Mouse (Mus musculus): ENCODE data around the gene Abraxas1. TPM values are rescaled to one million over a fixed set of nuclear protein-coding genes. Genes with fewer than 3 reads are reported as not detected.

Abraxas1 gene
- 31.5 and 33.8 TPM in 2 replicates for polyA plus RNA-seq (2014; fragmentation: Nextera tagmentation; extraction: Ambion mirVana)

DNA sequence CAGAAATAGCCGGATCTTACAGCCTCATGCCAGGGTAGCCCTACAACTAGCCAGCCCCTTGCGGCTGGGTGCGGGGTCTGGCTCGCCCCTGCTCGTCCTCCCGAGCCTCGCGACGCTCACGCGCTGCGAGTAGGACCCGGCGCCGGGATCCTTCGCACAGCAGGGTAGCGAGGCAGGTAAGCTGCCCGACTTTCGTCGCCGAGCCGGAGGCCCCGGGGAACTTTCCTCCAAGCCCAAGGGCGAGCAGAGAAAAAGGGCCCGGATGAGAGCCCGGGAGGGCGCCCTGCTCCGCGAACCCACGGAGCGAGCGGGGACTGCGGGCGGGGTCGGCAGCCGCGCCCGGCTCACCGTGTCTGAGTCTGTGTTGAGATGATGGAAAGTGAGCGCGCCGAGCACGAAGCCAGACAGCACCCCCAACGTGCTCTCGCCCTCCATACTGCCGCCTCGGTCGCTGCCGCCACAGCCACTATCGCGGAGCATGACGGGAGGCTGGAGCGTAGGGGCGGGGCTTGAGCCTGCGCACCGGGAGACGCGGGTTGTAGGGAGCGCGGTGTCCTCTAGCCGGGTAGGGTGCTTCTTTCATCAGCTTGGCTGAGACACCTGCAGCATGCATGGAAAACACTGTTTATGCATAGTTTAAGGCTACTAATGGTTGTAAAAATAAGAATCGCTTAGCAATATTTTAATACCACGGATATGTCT, at the start of gene Abraxas1:
Gene Abraxas1 (minus strand): TSS at position 483 of the 702 bp plus-strand sequence.
- H3K27me3 ChIP-seq (ENCODE audit: control insufficient read depth, insufficient read depth, low read length), result no peaks in the 10 kb centered on the region
- H3K27ac ChIP-seq (ENCODE audit: low read depth, low read length), result peak within 1 kb of the TSS; percentile 73
- no peaks in the 10 kb centered on the region for H3K9me3 ChIP-seq (ENCODE audit: control insufficient read depth, low read length)
- H3K4me3 ChIP-seq (ENCODE audit: low read length), result peak within 1 kb of the TSS; percentile 88
- peak; percentile 96 for ATAC-seq (ENCODE audit: low FRiP score, low TSS enrichment)
- under 1% methylated on average over 63 of the region's 63 CpGs for WGBS
- peak within 1 kb of the TSS; percentile 95 for H3K9ac ChIP-seq (ENCODE audit: low read depth, low read length)
- H3K36me3 ChIP-seq (ENCODE audit: control insufficient read depth, insufficient read depth, low read length), result peaks cover 3% of the 10 kb centered on the region; the same call in 1 of the 2 replicates
- peak within 1 kb of the TSS; percentile 67 for H3K4me2 ChIP-seq (replicated peaks; ENCODE audit: low read depth, low read length)
- H3K4me1 ChIP-seq (ENCODE audit: control insufficient read depth, insufficient read depth, low read length), result no peaks in the 10 kb centered on the region

DNA sequence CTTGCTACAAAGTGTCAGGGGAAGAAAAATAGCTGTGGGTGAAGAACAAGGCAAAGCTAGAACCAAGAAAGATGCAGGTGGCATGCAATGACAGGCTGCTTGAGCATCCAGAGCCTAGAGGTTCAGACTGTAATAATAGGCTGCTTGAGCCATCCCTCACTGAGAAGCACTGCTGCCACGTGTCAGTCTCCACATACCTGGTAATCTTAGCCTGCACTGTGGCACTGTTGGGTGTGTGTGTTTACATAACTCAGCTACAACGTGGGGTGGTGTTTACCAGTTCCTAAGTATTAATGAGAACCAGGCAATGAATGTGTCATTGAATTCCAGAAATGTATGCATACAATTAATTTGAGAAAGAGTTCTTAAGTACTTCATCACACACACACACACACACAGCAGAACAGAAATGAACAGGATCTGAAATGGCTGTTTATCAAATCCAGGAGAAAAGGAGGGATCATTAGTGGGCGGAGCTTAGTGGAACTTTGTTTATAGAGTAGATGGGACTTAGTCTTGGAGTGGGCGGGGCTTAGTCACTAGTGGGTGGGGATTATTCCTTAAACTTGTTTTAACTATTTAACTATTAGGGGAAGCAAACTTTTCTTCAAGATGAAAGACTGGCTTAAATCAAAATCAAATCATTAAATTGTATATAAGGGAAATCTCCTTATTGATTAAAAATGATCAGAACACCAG, 48.6 kb upstream of the Abraxas1 start:
- no peaks in the 10 kb centered on the region for H3K4me1 ChIP-seq (ENCODE audit: control insufficient read depth, insufficient read depth, low read length)
- H3K27me3 ChIP-seq (ENCODE audit: control insufficient read depth, insufficient read depth, low read length), result no peaks in the 10 kb centered on the region
- no peak overlapping the region for H3K9ac ChIP-seq (ENCODE audit: low read depth, low read length)
- no peak overlapping the region for H3K27ac ChIP-seq (ENCODE audit: low read depth, low read length)
- no peak overlapping the region for H3K4me2 ChIP-seq (replicated peaks; ENCODE audit: low read depth, low read length)
- no peaks in the 10 kb centered on the region for H3K36me3 ChIP-seq (ENCODE audit: control insufficient read depth, insufficient read depth, low read length)
- no peak overlapping the region for H3K4me3 ChIP-seq (ENCODE audit: low read length)
- no peak for ATAC-seq (ENCODE audit: low FRiP score, low TSS enrichment)
- WGBS, result 71% methylated on average over 4 of the region's 4 CpGs
- peaks cover 4% of the 10 kb centered on the region; the same call in 1 of the 2 replicates for H3K9me3 ChIP-seq (ENCODE audit: control insufficient read depth, low read length)

- Histone ChIP-seq H3K4me2 (replicated peaks; ENCODE audit: low read depth, low read length) (no peak overlapping the region), H3K9me3 (ENCODE audit: control insufficient read depth, low read length) (peaks cover 4% of the 10 kb centered on the region; the same call in 1 of the 2 replicates), H3K4me3 (ENCODE audit: low read length) (no peak overlapping the region), H3K27me3 (ENCODE audit: control insufficient read depth, insufficient read depth, low read length) (no peaks in the 10 kb centered on the region), H3K27ac (ENCODE audit: low read depth, low read length) (no peak overlapping the region), H3K9ac (ENCODE audit: low read depth, low read length) (no peak overlapping the region), H3K4me1 (ENCODE audit: control insufficient read depth, insufficient read depth, low read length) (0 out of 2 replicates have a peak, but pooled peaks cover 1% of the 10 kb centered on the region), H3K36me3 (ENCODE audit: control insufficient read depth, insufficient read depth, low read length) (no peaks in the 10 kb centered on the region)
- 52% methylated on average over 2 of the region's 2 CpGs for WGBS
- no peak for ATAC-seq (ENCODE audit: low FRiP score, low TSS enrichment)
These were observed 45.4 kb upstream of the Abraxas1 start for GRCm38 (mm10) chr5:100866183-100866582.

DNA sequence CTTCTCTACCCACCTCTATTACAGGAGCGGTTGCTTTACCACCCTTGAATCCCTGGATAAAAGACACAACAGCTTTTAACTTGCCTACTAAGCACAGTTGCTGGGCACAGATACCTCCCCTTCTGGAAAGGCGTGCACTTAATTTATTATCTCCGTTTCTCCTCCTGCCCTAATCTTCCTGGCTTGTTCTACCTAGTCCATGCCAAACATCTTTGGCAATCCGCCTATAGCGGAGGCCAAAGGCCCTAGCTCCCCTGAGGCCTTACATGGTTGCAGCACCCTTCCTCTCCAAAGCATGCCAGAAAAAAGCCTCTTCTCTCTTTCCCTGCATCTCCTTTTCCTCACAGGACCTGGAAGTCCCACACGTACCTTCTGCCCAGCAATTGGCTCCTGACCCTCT, 43.7 kb upstream of the Abraxas1 start:
- H3K27ac ChIP-seq (ENCODE audit: low read depth, low read length), result no peak overlapping the region
- ATAC-seq (ENCODE audit: low FRiP score, low TSS enrichment), result no peak
- no peaks in the 10 kb centered on the region for H3K9me3 ChIP-seq (ENCODE audit: control insufficient read depth, low read length)
- 93% methylated on average over 6 of the region's 6 CpGs for WGBS
- no peak overlapping the region for H3K4me3 ChIP-seq (ENCODE audit: low read length)
- no peak overlapping the region for H3K4me2 ChIP-seq (replicated peaks; ENCODE audit: low read depth, low read length)
- H3K36me3 ChIP-seq (ENCODE audit: control insufficient read depth, insufficient read depth, low read length), result no peaks in the 10 kb centered on the region
- H3K4me1 ChIP-seq (ENCODE audit: control insufficient read depth, insufficient read depth, low read length), result peaks cover 8% of the 10 kb centered on the region; the same call in 1 of the 2 replicates
- no peak overlapping the region for H3K9ac ChIP-seq (ENCODE audit: low read depth, low read length)
- no peaks in the 10 kb centered on the region for H3K27me3 ChIP-seq (ENCODE audit: control insufficient read depth, insufficient read depth, low read length)

DNA sequence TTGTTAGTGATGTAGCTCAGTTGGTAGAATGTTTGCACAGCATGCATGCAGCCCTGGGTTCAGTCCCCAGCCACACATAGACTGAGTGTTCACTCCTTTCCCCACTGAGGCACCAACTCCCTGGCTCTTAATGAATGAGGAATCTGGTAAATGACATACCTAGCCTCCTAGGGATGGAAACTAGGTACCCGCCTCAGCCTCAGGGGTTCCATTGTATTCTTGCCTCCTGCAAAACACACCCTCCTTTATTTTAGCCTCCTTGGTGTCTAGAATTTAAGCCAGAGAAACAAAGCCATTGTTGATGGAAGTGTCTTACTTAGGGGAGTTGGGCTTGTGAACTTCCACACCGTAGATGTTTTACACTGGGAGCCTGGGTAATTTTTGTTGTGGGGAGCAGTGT, 42.3 kb upstream of the Abraxas1 start:
- Histone ChIP-seq H3K9ac (ENCODE audit: low read depth, low read length) (no peak overlapping the region), H3K9me3 (ENCODE audit: control insufficient read depth, low read length) (no peaks in the 10 kb centered on the region), H3K27ac (ENCODE audit: low read depth, low read length) (no peak overlapping the region), H3K27me3 (ENCODE audit: control insufficient read depth, insufficient read depth, low read length) (no peaks in the 10 kb centered on the region), H3K4me2 (replicated peaks; ENCODE audit: low read depth, low read length) (no peak overlapping the region), H3K36me3 (ENCODE audit: control insufficient read depth, insufficient read depth, low read length) (no peaks in the 10 kb centered on the region), H3K4me1 (ENCODE audit: control insufficient read depth, insufficient read depth, low read length) (peaks cover 8% of the 10 kb centered on the region; the same call in 1 of the 2 replicates), H3K4me3 (ENCODE audit: low read length) (no peak overlapping the region)
- ATAC-seq (ENCODE audit: low FRiP score, low TSS enrichment), result no peak
- 93% methylated on average over 2 of the region's 2 CpGs for WGBS

DNA sequence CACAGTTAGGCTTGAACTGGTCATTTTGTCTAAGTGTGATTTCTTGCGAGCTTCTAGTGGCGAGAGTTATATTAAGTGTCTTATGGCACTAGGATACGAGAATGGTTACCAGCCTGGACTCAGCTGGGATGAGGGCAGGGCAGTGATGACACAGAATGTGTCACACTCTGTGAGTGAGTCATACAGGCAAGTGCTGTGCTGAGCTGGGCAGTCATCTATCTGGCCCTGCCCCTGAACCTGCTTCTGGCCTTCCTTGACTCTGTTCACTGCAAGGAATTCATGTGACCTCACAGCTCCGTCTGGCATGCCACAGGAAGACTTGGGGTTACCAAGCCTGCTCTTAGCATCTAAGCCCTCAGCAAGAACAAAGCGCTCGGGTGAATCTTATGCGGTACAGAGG, 41.0 kb upstream of the Abraxas1 start:
- no peak overlapping the region for H3K9ac ChIP-seq (ENCODE audit: low read depth, low read length)
- 84% methylated on average over 7 of the region's 7 CpGs for WGBS
- H3K4me1 ChIP-seq (ENCODE audit: control insufficient read depth, insufficient read depth, low read length), result peaks cover 8% of the 10 kb centered on the region; the same call in 1 of the 2 replicates
- no peaks in the 10 kb centered on the region for H3K9me3 ChIP-seq (ENCODE audit: control insufficient read depth, low read length)
- H3K4me3 ChIP-seq (ENCODE audit: low read length), result no peak overlapping the region
- H3K27me3 ChIP-seq (ENCODE audit: control insufficient read depth, insufficient read depth, low read length), result no peaks in the 10 kb centered on the region
- ATAC-seq (ENCODE audit: low FRiP score, low TSS enrichment), result no peak
- H3K27ac ChIP-seq (ENCODE audit: low read depth, low read length), result no peak overlapping the region
- H3K4me2 ChIP-seq (replicated peaks; ENCODE audit: low read depth, low read length), result no peak overlapping the region
- no peaks in the 10 kb centered on the region for H3K36me3 ChIP-seq (ENCODE audit: control insufficient read depth, insufficient read depth, low read length)

DNA sequence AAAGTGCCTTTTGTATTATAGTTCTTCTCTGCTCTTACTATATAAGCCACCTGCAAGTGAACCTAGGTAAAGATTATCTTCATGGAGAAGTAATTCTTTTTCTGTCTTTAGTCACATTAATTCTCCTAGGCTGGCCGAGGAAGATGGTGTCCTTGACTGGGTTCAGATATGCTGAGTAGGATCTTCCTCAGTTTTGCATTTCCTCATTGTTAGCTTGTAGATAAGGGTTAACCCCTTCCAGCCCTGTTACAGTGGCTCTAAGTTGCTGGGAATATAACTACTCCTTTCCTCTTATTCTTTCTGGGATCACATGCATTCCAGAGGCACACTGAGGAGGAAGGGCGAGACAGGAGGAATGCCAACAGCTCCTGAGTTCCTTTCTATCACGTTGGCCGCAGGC, 40.4 kb upstream of the Abraxas1 start:
- ATAC-seq (ENCODE audit: low FRiP score, low TSS enrichment), result no peak

DNA sequence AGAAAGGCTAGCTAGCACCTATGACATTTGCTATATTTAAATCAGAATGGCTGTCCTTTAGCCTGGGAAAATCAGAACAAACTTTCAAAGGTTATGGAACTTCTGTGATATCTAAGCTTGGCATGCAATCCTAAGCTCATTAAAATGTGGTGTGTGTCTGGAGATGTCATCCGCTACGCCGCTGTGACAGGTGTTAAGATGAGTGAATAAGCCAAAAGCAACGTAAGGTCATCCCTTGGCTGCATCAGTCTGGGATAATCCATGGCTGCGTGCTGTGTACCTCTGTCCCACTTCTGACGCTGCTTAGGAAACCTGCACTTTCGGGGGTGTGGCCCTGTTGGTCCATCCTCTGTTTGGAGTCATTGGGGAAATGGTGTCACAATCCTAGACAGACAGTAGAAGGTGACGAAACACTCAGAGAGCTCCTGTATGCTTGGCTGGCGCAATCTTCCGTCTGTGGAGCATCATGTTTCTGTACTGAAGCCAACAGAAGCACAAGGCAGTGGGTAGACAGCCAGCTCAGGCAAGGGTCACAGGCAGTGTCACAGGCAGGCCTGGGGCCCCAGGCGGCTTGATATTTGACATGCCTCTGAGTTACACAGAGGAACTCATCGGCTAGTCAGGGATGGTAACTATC, 39.8 kb upstream of the Abraxas1 start:
- no peaks in the 10 kb centered on the region for H3K36me3 ChIP-seq (ENCODE audit: control insufficient read depth, insufficient read depth, low read length)
- H3K27me3 ChIP-seq (ENCODE audit: control insufficient read depth, insufficient read depth, low read length), result no peaks in the 10 kb centered on the region
- ATAC-seq (ENCODE audit: low FRiP score, low TSS enrichment), result no peak
- no peak overlapping the region for H3K27ac ChIP-seq (ENCODE audit: low read depth, low read length)
- H3K4me3 ChIP-seq (ENCODE audit: low read length), result no peak overlapping the region
- H3K9me3 ChIP-seq (ENCODE audit: control insufficient read depth, low read length), result no peaks in the 10 kb centered on the region
- peaks cover 8% of the 10 kb centered on the region; the same call in 1 of the 2 replicates for H3K4me1 ChIP-seq (ENCODE audit: control insufficient read depth, insufficient read depth, low read length)
- 60% methylated on average over 12 of the region's 12 CpGs for WGBS
- no peak overlapping the region for H3K9ac ChIP-seq (ENCODE audit: low read depth, low read length)
- no peak overlapping the region for H3K4me2 ChIP-seq (replicated peaks; ENCODE audit: low read depth, low read length)

More for the DNA sequence above, 40.4 kb upstream of the Abraxas1 start:
- Histone ChIP-seq H3K27me3 (ENCODE audit: control insufficient read depth, insufficient read depth, low read length) (no peaks in the 10 kb centered on the region), H3K27ac (ENCODE audit: low read depth, low read length) (no peak overlapping the region), H3K4me3 (ENCODE audit: low read length) (no peak overlapping the region), H3K9me3 (ENCODE audit: control insufficient read depth, low read length) (no peaks in the 10 kb centered on the region), H3K36me3 (ENCODE audit: control insufficient read depth, insufficient read depth, low read length) (no peaks in the 10 kb centered on the region), H3K4me2 (replicated peaks; ENCODE audit: low read depth, low read length) (no peak overlapping the region), H3K4me1 (ENCODE audit: control insufficient read depth, insufficient read depth, low read length) (peaks cover 8% of the 10 kb centered on the region; the same call in 1 of the 2 replicates), H3K9ac (ENCODE audit: low read depth, low read length) (no peak overlapping the region)
- 57% methylated on average over 4 of the region's 4 CpGs for WGBS

Data from kidney, embryonic 14.5 days (tissue).